Mouse (Mus musculus) heart, embryonic 13.5 days (tissue): ENCODE measurements at regions not wholly inside any gene's neighbourhood (a gene's known extent, or its start where the extent isn't known, plus 50 kb on each side); places are given as distances from the start of the nearest gene placed in this dataset.

Experiments
- ATAC-seq: fragments of 200-750 bp; cut with Nextera tagmentation; 2 replicates; pipeline ENCODE4 v1.8.0; 2017; ENCODE audit warnings: moderate TSS enrichment; ENCODE audit not compliant: insufficient number of reproducible peaks, low FRiP score, low TSS enrichment; ENCODE audit errors: extremely low read depth
- H3K27ac ChIP-seq: fragments of 300-500 bp; sonication (generic); replicated peaks from 2 replicates; pipeline ENCODE4 v1.5.1; 2015; ENCODE audit warnings: moderate library complexity, mild to moderate bottlenecking, inconsistent platforms
- H3K27me3 ChIP-seq: fragments of 300-500 bp; sonication (generic); replicated peaks from 2 replicates; pipeline ENCODE4 v1.6.1; 2015; ENCODE audit warnings: mild to moderate bottlenecking, inconsistent platforms
- H3K36me3 ChIP-seq: fragments of 300-500 bp; sonication (generic); 2 replicates; pipeline ENCODE4 v1.6.1; 2015; ENCODE audit warnings: mild to moderate bottlenecking, inconsistent platforms
- H3K4me1 ChIP-seq: fragments of 300-500 bp; sonication (generic); 2 replicates; pipeline ENCODE4 v1.6.1; 2015; ENCODE audit warnings: inconsistent platforms
- H3K4me2 ChIP-seq: fragments of 300-500 bp; sonication (generic); 2 replicates; pipeline ENCODE4 v1.6.1; 2015; ENCODE audit warnings: inconsistent platforms, mild to moderate bottlenecking, moderate library complexity
- H3K4me3 ChIP-seq: fragments of 300-500 bp; sonication (generic); 2 replicates; pipeline ENCODE4 v1.5.1; 2015; ENCODE audit warnings: moderate library complexity, mild to moderate bottlenecking, inconsistent platforms
- H3K9ac ChIP-seq: fragments of 300-500 bp; sonication (generic); 2 replicates; pipeline ENCODE4 v1.6.1; 2015; ENCODE audit warnings: inconsistent platforms, mild to moderate bottlenecking, moderate library complexity
- H3K9me3 ChIP-seq: fragments of 300-500 bp; sonication (generic); 2 replicates; pipeline ENCODE4 v1.6.1; 2016; ENCODE audit warnings: inconsistent platforms
- WGBS: fragments of 180-500 bp; shearing (Covaris S2); methylation state at CpG from one replicate; pipeline ENCODE4 v1.1.7; 2015; ENCODE audit warnings: mixed read lengths; 5-methylcytosine and 5-hydroxymethylcytosine counted together

- Histone ChIP-seq H3K4me1 (no peaks in the 10 kb centered on the region), H3K9ac (no peak overlapping the region), H3K4me2 (no peak overlapping the region), H3K27me3 (no peaks in the 10 kb centered on the region), H3K9me3 (0 out of 2 replicates have a peak, but pooled peaks cover 3% of the 10 kb centered on the region), H3K27ac (no peak overlapping the region), H3K36me3 (no peaks in the 10 kb centered on the region), H3K4me3 (no peak overlapping the region)
- ATAC-seq = no peak
Observed at GRCm38 (mm10) chr12:113401578-113402113, 87.7 kb upstream of the Adam6b start.

DNA sequence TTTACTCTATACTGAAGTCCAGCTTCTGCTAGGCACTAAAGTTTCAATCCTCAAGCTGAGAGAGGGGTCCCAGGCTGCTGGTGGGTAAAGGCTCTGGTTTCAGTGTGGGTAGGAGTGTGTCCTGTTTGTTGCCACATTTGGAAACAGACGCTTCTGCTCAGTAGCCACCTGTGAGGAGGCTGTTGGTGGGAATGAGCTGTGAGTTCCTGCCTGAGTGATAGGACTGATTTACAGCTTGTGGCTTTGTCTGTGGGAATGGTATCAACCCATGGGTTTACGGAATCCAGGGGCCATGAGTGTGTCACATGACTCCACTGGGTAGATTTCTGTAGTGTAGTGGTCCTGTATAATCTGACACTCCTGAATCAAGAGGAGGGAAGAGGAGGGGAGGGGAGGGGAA, 86.5 kb upstream of the Adam6b start:
- Histone ChIP-seq H3K27ac (no peak overlapping the region), H3K9me3 (no peaks in the 10 kb centered on the region)
- WGBS = 55% methylated on average over 2 of the region's 2 CpGs

DNA sequence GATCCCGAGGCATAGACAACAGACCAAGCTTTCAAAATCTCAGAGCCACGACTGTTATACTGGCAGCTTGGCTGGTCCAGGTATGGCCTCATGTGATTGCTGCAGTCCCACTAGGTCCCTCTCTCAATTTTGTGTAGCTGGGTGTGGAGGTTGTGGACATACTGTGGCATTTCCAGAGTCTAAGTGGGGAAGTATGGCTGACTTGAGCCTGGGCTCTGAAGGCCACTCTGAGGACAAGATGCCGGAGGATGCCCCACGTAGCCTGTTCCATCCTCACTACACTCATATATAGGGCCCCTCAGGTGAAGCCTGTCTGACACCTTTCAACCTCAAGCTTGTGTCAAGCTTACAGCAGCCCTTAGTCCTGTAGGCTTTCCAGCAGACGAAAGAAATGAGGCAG, 78.2 kb upstream of the Adam6b start:
- 64% methylated on average over 5 of the region's 5 CpGs for WGBS
- H3K4me1 ChIP-seq = no peaks in the 10 kb centered on the region
- no peaks in the 10 kb centered on the region for H3K27me3 ChIP-seq
- H3K4me2 ChIP-seq = no peak overlapping the region
- no peak overlapping the region for H3K9ac ChIP-seq
- no peaks in the 10 kb centered on the region for H3K9me3 ChIP-seq
- H3K36me3 ChIP-seq = no peaks in the 10 kb centered on the region
- no peak for ATAC-seq
- no peak overlapping the region for H3K4me3 ChIP-seq
- no peak overlapping the region for H3K27ac ChIP-seq

More for the DNA sequence above, 86.5 kb upstream of the Adam6b start:
- Histone ChIP-seq H3K9ac (no peak overlapping the region), H3K4me1 (no peaks in the 10 kb centered on the region), H3K4me3 (no peak overlapping the region), H3K4me2 (no peak overlapping the region), H3K27me3 (no peaks in the 10 kb centered on the region), H3K36me3 (no peaks in the 10 kb centered on the region)
- ATAC-seq = no peak

DNA sequence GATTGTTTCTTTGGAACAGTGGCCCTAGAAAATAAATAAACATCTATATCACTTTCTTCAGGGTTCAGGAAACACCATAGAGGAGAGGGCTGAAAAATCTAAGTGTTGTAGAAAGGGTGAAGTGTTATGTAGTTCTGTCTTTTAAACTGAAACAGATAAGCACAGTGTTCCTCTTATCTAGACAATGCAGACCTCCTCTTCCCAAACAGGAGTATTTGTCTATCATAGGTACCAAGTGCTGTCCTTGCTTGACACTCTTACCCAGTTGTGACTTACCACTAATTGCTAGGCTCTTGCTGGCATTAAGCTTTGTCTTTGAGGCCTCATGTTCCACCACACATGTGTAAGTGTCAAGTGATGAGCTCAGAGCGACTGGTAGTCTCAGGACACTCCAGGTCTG, 75.3 kb upstream of the Adam6b start:
- no peaks in the 10 kb centered on the region for H3K36me3 ChIP-seq
- WGBS = 55% methylated on average over 1 of the region's 1 CpGs
- no peaks in the 10 kb centered on the region for H3K4me1 ChIP-seq
- no peak for ATAC-seq
- no peak overlapping the region for H3K4me3 ChIP-seq
- no peaks in the 10 kb centered on the region for H3K27me3 ChIP-seq
- H3K4me2 ChIP-seq = no peak overlapping the region
- H3K27ac ChIP-seq = no peak overlapping the region
- no peaks in the 10 kb centered on the region for H3K9me3 ChIP-seq
- H3K9ac ChIP-seq = no peak overlapping the region

- H3K9me3 ChIP-seq = no peaks in the 10 kb centered on the region
Observed at GRCm38 (mm10) chr12:113417521-113417920, 71.8 kb upstream of the Adam6b start.

GRCm38 (mm10) chr12:113418731-113419402, 70.4 kb upstream of the Adam6b start:
- Histone ChIP-seq H3K27ac (no peak overlapping the region), H3K4me2 (no peak overlapping the region), H3K9me3 (no peaks in the 10 kb centered on the region), H3K4me3 (no peak overlapping the region), H3K36me3 (no peaks in the 10 kb centered on the region), H3K4me1 (no peaks in the 10 kb centered on the region), H3K9ac (no peak overlapping the region), H3K27me3 (no peaks in the 10 kb centered on the region)
- 71% methylated on average over 5 of the region's 5 CpGs for WGBS
- no peak for ATAC-seq

More at GRCm38 (mm10) chr12:113417521-113417920, 71.8 kb upstream of the Adam6b start:
- Histone ChIP-seq H3K4me2 (no peak overlapping the region), H3K4me1 (no peaks in the 10 kb centered on the region), H3K9ac (no peak overlapping the region), H3K27me3 (no peaks in the 10 kb centered on the region), H3K27ac (no peak overlapping the region), H3K36me3 (no peaks in the 10 kb centered on the region), H3K4me3 (no peak overlapping the region)
- no peak for ATAC-seq
- WGBS = 57% methylated on average over 1 of the region's 1 CpGs

GRCm38 (mm10) chr12:113420721-113421305, 68.5 kb upstream of the Adam6b start:
- no peak overlapping the region for H3K4me2 ChIP-seq
- ATAC-seq = no peak
- WGBS = 65% methylated on average over 9 of the region's 9 CpGs

GRCm38 (mm10) chr12:113421716-113422595, 67.4 kb upstream of the Adam6b start:
- ATAC-seq = no peak
- no peaks in the 10 kb centered on the region for H3K27me3 ChIP-seq
- no peaks in the 10 kb centered on the region for H3K4me1 ChIP-seq
- H3K4me2 ChIP-seq = no peak overlapping the region
- no peak overlapping the region for H3K27ac ChIP-seq
- H3K9ac ChIP-seq = no peak overlapping the region
- H3K36me3 ChIP-seq = no peaks in the 10 kb centered on the region
- H3K4me3 ChIP-seq = no peak overlapping the region
- WGBS = 78% methylated on average over 16 of the region's 16 CpGs
- no peaks in the 10 kb centered on the region for H3K9me3 ChIP-seq

More at GRCm38 (mm10) chr12:113420721-113421305, 68.5 kb upstream of the Adam6b start:
- Histone ChIP-seq H3K4me1 (no peaks in the 10 kb centered on the region), H3K36me3 (no peaks in the 10 kb centered on the region), H3K27ac (no peak overlapping the region), H3K27me3 (no peaks in the 10 kb centered on the region), H3K9me3 (no peaks in the 10 kb centered on the region), H3K4me3 (no peak overlapping the region), H3K9ac (no peak overlapping the region)

DNA sequence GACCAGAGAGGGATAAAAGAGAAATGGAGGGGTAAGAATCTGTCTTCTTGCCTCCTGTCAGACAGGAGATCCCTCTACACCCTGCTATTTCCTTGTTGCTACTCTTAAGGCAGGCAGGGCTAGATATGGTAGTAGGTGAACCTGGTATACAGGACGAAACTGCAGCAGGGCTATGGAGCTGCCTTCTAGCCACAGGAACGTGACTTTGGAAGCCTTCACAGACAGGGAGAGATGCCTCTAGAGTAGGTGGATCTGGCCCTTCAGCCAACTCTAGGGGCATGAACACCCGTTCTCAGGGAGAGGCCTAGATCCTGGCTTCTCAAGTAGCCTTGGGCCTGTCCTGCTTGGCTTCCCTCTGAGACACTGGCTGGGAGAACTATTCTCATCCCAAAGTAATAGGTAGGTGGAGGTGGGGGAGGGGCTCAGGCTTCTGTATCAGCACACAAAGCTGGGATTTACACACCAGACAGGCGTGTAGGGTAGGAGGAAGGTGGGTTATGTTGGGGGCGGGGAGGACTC, 66.5 kb upstream of the Adam6b start:
- Histone ChIP-seq H3K36me3 (no peaks in the 10 kb centered on the region), H3K4me1 (no peaks in the 10 kb centered on the region), H3K4me3 (no peak overlapping the region), H3K27me3 (no peaks in the 10 kb centered on the region), H3K9me3 (no peaks in the 10 kb centered on the region), H3K9ac (no peak overlapping the region), H3K27ac (no peak overlapping the region), H3K4me2 (no peak overlapping the region)
- 66% methylated on average over 5 of the region's 5 CpGs for WGBS
- ATAC-seq = no peak

DNA sequence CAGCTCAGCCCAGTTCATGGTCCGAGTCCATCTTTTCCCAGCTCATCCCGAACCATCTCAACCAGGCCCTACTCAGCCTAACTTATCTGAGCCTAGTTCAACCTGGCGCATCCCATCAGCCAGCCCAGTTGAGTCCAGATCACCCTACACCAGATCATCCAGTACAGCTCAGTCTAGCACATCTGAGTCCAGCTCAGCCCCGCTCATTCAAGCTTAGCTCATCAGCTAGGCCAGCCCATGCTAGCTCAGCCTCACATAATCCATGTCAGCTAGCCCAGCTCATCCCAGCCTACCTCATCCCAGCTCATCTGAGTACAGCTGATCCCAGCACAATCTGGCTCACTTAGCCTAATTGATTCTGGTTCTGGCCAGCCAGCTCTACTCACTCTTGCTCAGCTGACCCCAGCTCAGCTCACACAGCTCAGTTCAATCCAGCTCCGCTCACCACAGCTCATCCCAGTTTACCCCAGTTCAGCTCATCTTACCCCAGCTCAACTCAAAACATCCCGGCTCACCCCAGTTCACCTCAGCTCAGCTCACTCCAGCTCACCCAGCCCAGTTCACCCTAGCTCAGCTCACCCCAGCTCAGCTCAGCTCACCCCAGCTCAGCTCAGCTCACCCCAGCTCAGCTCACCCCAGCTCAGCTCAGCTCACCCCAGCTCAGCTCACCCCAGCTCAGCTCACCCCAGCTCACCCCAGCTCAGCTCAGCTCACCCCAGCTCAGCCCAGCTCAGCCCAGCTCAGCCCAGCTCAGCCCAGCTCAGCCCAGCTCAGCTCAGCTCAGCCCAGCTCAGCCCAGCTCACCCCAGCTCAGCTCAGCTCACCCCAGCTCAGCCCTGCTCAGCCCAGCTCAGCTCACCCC, 65.3 kb upstream of the Adam6b start:
- Histone ChIP-seq H3K9me3 (no peaks in the 10 kb centered on the region), H3K4me3 (no peak overlapping the region), H3K27ac (no peak overlapping the region), H3K36me3 (no peaks in the 10 kb centered on the region), H3K9ac (no peak overlapping the region), H3K4me2 (no peak overlapping the region), H3K27me3 (no peaks in the 10 kb centered on the region), H3K4me1 (no peaks in the 10 kb centered on the region)
- no peak for ATAC-seq
- 78% methylated on average over 6 of the region's 6 CpGs for WGBS
